Mouse (Mus musculus): Measurements from ENCODE around the gene Nell2.

DNA sequence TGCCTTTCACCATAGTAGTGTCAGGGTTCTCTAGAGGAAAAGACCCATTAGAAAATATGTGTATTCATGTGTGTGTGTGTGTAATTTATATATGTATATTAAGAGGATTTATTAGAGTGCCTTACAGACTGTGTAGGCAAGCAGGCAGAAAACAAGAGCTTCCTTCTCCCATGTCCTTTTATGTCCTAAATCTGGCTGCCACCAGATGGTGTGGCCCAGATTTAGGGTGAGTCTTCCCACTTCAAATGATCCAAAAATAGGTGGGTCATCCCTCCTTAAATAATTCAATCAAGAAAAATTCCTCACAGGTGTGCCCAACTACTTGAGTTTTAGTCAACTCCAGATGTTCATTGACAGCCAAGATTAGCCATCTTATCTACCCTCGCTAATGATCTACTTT, 460.3 kb downstream of the Nell2 start:
- TF ChIP-seq CTCF (IDR thresholded peaks at IDR 0.05; ENCODE audit: control insufficient read depth, insufficient read depth, insufficient read length) (no peak), MYOD1 (IDR thresholded peaks at IDR 0.05; ENCODE audit: control insufficient read depth, insufficient read length, low read depth) (no peak)
